Mouse (Mus musculus) testis, adult 2 months (tissue): ENCODE measurements at regions not wholly inside any gene's neighbourhood (a gene's known extent, or its start where the extent isn't known, plus 50 kb on each side); places are given as distances from the start of the nearest gene placed in this dataset.

ENCODE experiments used
- CTCF ChIP-seq: fragments of 200-500 bp; IDR thresholded peaks from 2 replicates; pipeline ENCODE4 v1.5.1; 2012; ENCODE audit warnings: low read depth, mild to moderate bottlenecking, inconsistent platforms, low read length, moderate library complexity; ENCODE audit not compliant: control insufficient read depth, insufficient read depth, insufficient replicate concordance
- POLR2A ChIP-seq: fragments of 200-500 bp; IDR thresholded peaks from 2 replicates; pipeline ENCODE4 v1.6.1; 2012; ENCODE audit warnings: low read depth, mild to moderate bottlenecking, inconsistent platforms, low read length, moderate library complexity; ENCODE audit not compliant: control insufficient read depth

DNA sequence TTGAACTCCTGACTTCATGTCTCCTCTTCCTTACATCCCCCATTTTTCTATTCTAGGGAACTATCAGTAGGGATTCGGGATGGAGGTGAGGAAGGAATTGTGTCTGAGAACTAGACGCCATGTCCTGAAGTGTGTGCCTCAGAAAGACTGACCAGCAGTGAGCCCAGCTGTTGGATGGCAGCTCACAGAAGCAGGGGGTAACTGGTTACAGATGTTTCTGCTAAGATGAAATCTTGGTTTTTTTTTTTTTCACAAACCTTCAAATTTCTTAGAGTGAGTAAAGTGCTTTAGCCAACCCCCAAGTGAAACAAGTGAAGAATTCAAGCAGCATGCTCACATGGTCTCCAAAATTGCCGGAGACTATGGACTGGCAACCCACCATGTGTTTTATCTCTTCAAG lies 165.7 kb downstream of the Pmp22 start:
- no peak for TF ChIP-seq CTCF
- TF ChIP-seq POLR2A = no peak
